Mouse (Mus musculus): ENCODE results near the gene S100a6. TPM values are rescaled to one million over a fixed set of nuclear protein-coding genes. Genes with fewer than 3 reads are reported as not detected.

S100a6 gene
- total RNA-seq, 1 experiment from 2014 or later: 37.1 TPM

DNA sequence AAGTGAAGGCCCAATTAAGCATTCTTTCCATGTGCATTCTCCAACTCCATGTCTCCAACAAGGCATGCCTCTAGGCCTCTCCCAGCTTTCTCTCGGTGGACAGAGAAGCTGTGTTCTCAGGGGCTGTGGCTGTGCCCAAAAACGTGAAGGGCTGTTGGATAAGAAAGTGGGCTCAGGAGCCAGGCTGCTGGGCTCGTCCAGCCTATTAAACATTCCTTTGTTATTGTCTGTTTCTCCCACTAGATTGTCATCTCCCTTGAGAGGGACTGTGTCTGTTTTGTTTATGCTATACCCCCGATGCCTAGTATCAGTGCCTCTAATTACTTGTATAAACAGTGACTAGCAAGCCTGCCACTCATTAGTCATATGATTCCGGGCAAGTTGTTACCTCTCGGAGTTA is 14.9 kb upstream of the S100a6 start:
- ATAC-seq (replicated peaks in 1 of 2; ENCODE audit: insufficient read depth in 1 of 2, low FRiP score in 2 of 2, low TSS enrichment in 1 of 2, low read depth in 1 of 2, poor library complexity in 2 of 2, severe bottlenecking in 2 of 2): no peak

DNA sequence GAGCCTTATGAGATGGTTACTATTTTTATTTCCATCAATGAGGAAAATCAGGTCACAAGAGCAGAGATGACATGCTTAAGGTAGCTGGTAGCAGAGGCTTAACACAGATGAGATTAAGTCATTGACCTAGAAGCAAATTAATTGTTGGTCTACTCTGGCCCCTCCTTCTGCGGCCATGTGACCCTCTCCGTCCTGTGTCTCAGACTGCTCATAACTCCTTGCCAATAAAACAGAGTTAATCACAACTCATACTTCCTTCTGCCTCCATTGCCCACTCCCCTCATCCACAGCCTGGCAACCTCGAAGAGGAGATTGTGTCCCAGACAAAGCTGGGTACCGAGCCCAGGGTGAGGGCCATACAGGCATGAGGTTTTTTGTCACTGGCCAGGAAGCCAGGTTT is 14.5 kb upstream of the S100a6 start:
- ATAC-seq (replicated peaks in 1 of 2; ENCODE audit: insufficient read depth in 1 of 2, low FRiP score in 2 of 2, low TSS enrichment in 1 of 2, low read depth in 1 of 2, poor library complexity in 2 of 2, severe bottlenecking in 2 of 2): no peak

DNA sequence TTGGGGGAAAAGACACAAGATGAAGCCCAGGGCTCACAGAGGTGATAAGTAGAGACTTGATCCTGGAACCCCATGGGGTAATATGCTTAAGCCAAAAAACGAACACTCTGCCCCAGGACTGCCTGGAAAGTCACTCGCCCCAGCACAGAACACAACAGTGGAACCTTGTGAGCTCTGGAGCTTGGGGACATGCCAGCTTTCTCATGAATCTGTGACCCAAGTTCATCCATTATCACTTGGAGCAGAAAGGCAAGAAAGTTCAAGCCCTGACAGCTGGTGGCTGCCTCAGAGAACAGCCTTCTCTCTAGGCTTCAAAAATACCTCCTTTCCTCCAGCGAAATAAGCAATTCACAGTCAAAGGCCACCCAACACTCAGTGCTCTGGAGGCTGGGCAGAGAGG is 13.3 kb upstream of the S100a6 start:
- ATAC-seq (replicated peaks in 1 of 2; ENCODE audit: insufficient read depth in 1 of 2, low FRiP score in 2 of 2, low TSS enrichment in 1 of 2, low read depth in 1 of 2, poor library complexity in 2 of 2, severe bottlenecking in 2 of 2): no peak

DNA sequence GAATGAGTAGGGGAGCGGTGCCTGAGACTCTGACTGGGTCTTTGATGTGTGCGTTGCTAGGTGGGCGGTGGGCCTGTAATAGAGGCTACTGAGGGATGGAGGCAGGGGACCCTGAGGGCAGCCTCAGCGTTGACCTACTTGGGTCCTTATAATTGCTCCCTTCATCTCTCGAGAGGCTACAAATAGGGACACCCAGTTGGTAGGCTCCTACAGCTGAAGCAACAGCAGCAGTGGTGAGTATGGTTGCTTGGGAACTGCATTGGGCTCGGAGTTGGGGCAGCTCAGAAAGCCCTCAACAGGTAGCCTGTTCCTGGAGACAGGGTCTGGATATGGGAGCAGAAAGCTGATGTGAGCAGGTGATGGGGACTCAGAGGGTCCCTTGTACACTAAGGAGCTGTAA is 12.6 kb upstream of the S100a6 start:
- ATAC-seq (replicated peaks in 1 of 2; ENCODE audit: insufficient read depth in 1 of 2, low FRiP score in 2 of 2, low TSS enrichment in 1 of 2, low read depth in 1 of 2, poor library complexity in 2 of 2, severe bottlenecking in 2 of 2): no peak

DNA sequence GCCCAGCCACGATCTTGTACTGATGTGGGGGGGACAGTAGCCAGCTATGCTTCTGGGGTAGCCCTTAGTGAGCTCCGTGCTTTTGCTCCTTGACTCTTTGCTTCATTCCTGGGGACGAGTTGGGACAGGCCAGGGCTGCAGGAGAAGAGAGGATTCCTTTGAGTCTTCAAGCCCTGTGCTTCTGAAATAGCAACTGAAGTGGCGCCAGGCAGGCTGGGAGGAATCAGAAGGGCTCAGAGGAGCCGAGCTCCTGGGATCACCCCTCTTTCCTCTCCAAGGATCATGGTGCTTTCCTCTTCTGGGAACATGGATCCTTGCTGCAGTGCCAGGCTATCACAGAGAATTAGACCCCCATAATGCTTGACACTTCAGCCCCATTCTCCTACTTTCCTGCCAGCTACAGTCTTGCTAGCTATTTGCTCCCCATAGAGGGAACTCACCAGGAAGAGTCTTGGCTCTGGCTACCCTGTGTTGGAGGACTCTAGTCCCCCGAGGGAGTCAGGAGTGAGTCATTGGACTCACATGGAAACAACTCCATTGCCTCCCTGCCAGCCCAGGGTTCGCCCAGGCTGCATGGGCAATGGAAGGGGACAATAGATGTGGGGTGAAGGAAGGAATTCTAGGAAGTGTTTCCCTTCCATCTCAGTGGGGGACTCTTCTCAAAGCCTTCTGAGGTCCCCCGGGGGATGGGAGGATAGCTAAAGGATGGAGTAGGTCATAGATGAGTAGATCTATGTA is 12.1 kb upstream of the S100a6 start:
- ATAC-seq (replicated peaks in 1 of 2; ENCODE audit: insufficient read depth in 1 of 2, low FRiP score in 2 of 2, low TSS enrichment in 1 of 2, low read depth in 1 of 2, poor library complexity in 2 of 2, severe bottlenecking in 2 of 2): no peak

DNA sequence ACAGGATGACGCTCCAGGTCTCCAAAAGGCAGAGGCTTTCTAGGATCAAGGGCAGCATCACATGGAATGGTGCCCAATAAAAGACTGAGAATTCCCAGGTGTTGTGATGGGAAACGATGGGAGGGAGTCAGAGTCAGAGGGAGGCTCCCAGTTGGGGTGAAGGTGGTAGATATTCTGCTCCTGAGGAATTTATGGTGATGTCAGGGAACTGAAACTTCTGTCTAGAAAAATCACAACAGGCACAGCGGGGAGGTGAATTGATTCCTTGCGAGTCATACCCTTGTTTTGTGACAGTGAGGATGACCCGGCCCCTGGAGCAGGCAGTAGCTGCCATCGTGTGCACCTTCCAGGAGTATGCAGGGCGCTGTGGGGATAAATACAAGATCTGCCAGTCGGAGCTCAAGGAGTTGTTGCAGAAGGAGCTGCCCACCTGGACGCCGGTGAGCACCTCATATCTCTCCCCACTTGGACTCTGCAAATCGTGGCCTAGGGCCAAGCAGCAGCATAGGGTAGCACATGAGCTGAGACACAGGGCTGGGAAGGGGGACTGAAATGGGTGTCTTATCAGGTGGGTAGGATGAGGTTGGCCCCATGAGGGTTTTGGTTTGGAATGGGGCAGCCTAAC is 11.1 kb upstream of the S100a6 start, which contains the start of gene Gm42674:
Gene Gm42674 (plus strand): TSS at position 419 of the 625 bp plus-strand sequence.
- ATAC-seq (replicated peaks in 1 of 2; ENCODE audit: insufficient read depth in 1 of 2, low FRiP score in 2 of 2, low TSS enrichment in 1 of 2, low read depth in 1 of 2, poor library complexity in 2 of 2, severe bottlenecking in 2 of 2): no peak

DNA sequence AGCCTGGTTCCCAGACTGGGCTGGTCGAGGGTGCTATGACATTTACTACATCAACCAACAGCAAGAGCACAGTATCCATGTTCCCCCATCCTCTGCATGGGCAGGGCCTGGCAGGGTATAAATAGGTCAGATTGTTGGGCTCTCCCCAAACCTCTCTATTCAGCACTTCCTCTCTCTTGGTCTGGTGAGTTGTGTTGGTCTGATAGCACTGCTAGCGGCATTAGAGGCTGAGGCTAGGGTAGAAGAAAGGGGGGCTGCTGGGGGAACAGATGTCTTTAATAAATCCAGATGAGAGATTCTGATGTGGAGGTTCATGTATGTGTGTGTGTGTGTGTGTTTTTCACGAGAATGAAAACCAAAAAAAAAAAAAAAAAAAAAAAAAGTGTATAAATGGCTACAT is 9.1 kb upstream of the S100a6 start, which contains the start of gene S100a4:
Gene S100a4 (plus strand): TSS at position 149 of the 400 bp plus-strand sequence.
- peak; percentile 87 to 90 for ATAC-seq (replicated peaks in 1 of 2; ENCODE audit: insufficient read depth in 1 of 2, low FRiP score in 2 of 2, low TSS enrichment in 1 of 2, low read depth in 1 of 2, poor library complexity in 2 of 2, severe bottlenecking in 2 of 2)

DNA sequence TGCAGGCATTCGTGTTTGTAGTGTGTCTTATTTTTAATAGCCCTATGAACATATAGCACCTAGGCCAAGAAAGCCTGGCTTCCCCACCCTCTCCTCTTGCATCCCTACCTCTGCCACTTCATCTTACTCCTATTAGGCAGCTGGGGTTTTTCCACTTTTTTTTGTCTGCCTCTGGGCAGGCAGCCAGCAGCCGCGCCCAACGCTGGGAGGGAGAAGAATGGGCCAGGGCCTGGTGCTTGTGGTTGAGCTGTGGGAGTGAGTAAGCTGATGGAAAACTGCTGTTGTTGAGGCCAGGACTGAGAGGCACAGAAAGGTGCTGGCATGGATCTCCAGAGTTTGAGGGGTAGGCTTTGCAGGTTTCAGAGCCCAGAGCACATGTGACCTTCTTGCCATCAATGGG is 8.3 kb upstream of the S100a6 start:
- ATAC-seq (replicated peaks in 1 of 2; ENCODE audit: insufficient read depth in 1 of 2, low FRiP score in 2 of 2, low TSS enrichment in 1 of 2, low read depth in 1 of 2, poor library complexity in 2 of 2, severe bottlenecking in 2 of 2): peak; percentile 56 to 61

DNA sequence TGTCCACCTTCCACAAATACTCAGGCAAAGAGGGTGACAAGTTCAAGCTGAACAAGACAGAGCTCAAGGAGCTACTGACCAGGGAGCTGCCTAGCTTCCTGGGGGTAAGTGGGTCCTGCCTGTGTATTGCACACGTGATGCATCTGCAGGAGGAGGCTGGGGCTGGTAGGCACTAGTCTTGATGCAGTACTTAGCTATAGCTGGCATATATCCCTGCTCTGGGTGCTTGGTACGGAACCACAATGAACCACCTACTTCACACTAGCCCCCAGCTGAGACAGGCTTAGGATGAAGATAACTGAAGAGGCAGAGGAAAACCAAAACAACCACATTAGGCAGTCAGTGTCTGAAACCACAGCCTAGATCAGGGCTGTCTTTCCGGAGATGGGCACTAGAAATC is 7.6 kb upstream of the S100a6 start:
- no peak for ATAC-seq (replicated peaks in 1 of 2; ENCODE audit: insufficient read depth in 1 of 2, low FRiP score in 2 of 2, low TSS enrichment in 1 of 2, low read depth in 1 of 2, poor library complexity in 2 of 2, severe bottlenecking in 2 of 2)

DNA sequence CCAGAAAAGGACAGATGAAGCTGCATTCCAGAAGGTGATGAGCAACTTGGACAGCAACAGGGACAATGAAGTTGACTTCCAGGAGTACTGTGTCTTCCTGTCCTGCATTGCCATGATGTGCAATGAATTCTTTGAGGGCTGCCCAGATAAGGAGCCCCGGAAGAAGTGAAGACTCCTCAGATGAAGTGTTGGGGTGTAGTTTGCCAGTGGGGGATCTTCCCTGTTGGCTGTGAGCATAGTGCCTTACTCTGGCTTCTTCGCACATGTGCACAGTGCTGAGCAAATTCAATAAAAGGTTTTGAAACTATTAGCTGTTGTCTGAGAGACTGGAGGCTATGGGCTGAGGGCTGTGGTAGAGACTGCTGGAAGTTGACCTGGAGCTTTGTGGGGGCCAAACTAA is 6.9 kb upstream of the S100a6 start:
- no peak for ATAC-seq (replicated peaks in 1 of 2; ENCODE audit: insufficient read depth in 1 of 2, low FRiP score in 2 of 2, low TSS enrichment in 1 of 2, low read depth in 1 of 2, poor library complexity in 2 of 2, severe bottlenecking in 2 of 2)

DNA sequence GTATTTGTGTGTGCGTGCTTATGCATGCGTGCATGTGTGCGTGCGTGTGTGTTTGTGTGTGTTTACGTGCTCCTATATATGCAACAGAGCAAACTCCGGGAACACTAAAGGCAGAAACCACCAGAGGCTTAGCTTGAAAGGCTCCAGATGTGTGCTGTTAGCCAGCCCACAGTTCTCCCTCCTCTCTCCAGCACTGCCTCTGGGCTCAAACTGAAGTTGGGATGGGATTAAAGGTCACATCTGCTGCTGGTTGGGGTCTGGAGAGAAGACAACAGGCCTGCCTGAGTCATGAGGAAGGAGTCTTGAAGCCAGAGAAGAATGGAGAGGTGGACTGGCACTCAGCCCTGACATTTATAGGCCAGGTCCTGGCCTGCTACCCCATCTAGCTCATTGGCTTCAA is 6.5 kb upstream of the S100a6 start:
- ATAC-seq (replicated peaks in 1 of 2; ENCODE audit: insufficient read depth in 1 of 2, low FRiP score in 2 of 2, low TSS enrichment in 1 of 2, low read depth in 1 of 2, poor library complexity in 2 of 2, severe bottlenecking in 2 of 2): no peak

DNA sequence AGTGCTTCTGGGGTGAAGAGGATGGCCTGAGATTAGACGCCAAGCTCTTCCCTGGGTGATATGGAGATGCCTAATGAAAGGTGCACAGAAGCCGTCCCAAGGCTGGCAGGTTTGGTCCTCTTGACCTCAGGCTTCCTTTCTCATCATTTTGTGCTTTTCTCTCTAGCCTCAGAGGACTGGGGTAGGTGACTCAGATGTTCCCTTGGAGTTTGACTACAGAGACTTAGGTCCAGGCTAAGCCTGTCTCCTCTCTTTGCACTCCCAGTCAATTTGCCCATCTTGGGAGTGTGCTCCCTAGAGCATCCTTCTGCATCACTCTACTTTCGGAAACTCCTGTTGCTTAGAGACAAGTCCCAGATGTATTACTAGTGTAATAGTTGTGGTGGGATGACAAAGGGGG is 5.3 kb upstream of the S100a6 start:
- no peak for ATAC-seq (replicated peaks in 1 of 2; ENCODE audit: insufficient read depth in 1 of 2, low FRiP score in 2 of 2, low TSS enrichment in 1 of 2, low read depth in 1 of 2, poor library complexity in 2 of 2, severe bottlenecking in 2 of 2)

DNA sequence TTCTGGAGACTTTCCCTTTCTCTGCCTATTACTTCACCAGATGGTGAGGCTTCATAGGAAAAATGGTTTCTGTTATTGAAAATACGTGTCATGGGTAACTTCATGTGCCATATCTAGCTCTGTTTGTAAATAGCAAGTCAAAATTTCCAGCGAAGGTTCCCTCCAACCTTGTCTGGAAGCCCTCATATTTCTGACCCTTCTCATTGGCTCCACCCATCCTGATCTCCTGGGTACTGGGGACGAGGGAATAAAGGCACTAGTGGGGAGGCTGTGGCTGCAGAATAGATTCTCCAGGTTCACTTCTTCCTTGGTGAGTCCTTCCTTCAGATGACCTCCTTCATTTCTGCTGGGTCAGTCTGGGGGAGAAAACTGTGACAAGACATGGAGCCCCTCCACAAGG is 4.5 kb upstream of the S100a6 start, which contains the start of gene S100a5:
Gene S100a5 (plus strand): TSS at position 301 of the 400 bp plus-strand sequence.
- no peak for ATAC-seq (replicated peaks in 1 of 2; ENCODE audit: insufficient read depth in 1 of 2, low FRiP score in 2 of 2, low TSS enrichment in 1 of 2, low read depth in 1 of 2, poor library complexity in 2 of 2, severe bottlenecking in 2 of 2)

DNA sequence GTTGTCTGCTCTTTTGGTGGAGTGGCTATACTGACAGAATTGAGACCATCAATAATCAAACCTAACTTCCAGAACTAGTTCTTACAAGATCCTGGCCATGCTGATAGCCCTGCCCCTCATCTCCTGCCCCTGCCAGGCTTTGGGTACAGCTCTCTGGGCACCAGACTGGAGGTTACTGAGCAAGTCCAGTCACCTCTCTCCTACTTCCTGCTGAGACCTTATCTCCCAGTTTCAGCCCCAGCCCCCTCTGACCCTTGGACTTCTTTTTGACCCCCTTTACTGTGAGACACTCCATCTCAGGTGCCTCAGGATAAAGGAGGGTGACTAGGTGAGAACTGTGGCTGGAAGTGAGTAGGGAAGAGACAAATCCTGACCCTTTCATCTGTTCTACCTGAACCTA is 3.6 kb upstream of the S100a6 start:
- ATAC-seq (replicated peaks in 1 of 2; ENCODE audit: insufficient read depth in 1 of 2, low FRiP score in 2 of 2, low TSS enrichment in 1 of 2, low read depth in 1 of 2, poor library complexity in 2 of 2, severe bottlenecking in 2 of 2): no peak

DNA sequence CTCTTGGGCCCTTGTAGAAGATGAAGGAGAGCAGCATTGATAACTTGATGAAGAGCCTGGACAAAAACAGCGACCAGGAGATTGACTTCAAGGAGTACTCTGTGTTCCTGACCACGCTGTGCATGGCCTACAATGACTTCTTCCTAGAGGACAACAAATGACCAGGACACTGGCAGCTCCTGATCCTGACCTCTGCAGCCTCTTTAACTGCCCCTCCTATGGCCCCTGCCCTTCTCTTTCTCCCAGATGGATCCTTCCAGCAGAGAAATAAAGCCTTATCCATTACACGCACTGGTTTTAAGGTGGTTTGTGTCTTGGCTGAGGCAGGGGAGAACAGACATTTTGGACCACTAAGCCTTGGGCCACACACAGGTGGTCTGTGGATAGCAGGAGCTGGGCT is 1.2 kb upstream of the S100a6 start:
- no peak for ATAC-seq (replicated peaks in 1 of 2; ENCODE audit: insufficient read depth in 1 of 2, low FRiP score in 2 of 2, low TSS enrichment in 1 of 2, low read depth in 1 of 2, poor library complexity in 2 of 2, severe bottlenecking in 2 of 2)

DNA sequence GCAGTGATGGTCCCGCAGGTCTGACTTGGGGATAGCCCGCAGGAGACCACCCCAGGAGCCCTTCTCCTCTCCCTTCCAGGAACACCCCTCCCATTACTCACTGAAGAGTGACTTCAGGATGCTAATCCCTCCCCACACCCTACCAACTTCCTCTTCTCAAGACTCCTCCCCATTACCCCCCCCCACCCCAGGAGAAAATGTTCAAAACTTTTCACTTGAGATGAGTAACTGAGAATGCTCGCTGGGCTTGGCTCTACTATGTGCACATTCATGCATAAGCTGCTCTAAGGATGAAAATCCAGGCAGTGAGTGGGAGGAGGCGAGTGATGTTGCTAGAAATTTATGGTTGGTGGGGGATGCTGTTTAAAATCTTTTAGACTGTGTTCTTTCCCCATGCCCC is 621 bp upstream of the S100a6 start:
- peak; percentile 13 to 20; a peak in 2 of 4 replicates for ATAC-seq (replicated peaks in 1 of 2; ENCODE audit: insufficient read depth in 1 of 2, low FRiP score in 2 of 2, low TSS enrichment in 1 of 2, low read depth in 1 of 2, poor library complexity in 2 of 2, severe bottlenecking in 2 of 2)

DNA sequence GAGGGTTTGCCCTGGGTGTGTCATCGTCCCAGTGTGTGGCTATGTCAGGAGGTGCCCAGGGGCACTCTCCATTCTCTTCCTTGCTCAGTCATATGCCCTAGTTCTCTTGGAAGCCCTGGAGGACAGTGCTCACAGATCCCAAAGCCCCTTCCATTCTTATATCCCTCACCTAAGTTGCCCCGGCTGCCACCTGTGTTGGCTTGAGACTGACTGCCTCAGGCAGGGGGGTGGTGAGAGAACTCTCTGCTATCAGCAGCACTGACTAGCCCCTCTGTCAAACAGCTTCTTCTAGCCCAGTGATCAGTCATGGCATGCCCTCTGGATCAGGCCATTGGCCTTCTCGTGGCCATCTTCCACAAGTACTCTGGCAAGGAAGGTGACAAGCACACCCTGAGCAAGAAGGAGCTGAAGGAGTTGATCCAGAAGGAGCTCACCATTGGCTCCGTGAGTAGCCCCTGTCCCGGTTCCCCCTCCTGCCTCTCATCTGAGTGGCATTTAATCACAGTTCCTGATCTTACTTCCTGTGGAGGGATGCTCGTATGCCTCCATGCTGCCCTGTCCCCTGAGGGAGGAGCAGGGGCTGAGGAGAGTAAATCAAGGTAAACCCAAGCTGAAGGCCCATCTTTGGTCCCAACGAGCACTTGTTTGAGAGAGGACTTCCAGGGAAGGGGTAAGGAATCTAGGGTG is 922 bp downstream of the S100a6 start:
- 0 out of 4 replicates have a peak, but pooled peaks of 1 of the 2 experiments have one; percentile 4 for ATAC-seq (replicated peaks in 1 of 2; ENCODE audit: insufficient read depth in 1 of 2, low FRiP score in 2 of 2, low TSS enrichment in 1 of 2, low read depth in 1 of 2, poor library complexity in 2 of 2, severe bottlenecking in 2 of 2)

DNA sequence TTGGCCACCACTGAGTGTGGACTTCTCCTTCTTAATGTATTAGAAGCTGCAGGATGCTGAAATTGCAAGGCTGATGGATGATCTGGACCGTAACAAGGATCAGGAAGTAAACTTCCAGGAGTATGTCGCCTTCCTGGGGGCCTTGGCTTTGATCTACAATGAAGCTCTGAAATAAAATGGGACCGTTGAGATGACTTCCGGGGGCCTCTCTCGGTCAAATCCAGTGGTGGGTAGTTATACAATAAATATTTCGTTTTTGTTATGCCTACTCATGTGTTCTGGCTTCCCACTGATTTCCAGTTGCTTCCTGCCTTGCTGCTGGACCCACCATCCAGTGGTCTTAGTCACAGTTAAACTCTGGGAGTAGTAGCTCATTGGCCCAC is 1.5 kb downstream of the S100a6 start:
- ATAC-seq (replicated peaks in 1 of 2; ENCODE audit: insufficient read depth in 1 of 2, low FRiP score in 2 of 2, low TSS enrichment in 1 of 2, low read depth in 1 of 2, poor library complexity in 2 of 2, severe bottlenecking in 2 of 2): no peak
